Mouse (Mus musculus): Measurements from ENCODE around the gene Mtx2.

Mtx2 gene

DNA sequence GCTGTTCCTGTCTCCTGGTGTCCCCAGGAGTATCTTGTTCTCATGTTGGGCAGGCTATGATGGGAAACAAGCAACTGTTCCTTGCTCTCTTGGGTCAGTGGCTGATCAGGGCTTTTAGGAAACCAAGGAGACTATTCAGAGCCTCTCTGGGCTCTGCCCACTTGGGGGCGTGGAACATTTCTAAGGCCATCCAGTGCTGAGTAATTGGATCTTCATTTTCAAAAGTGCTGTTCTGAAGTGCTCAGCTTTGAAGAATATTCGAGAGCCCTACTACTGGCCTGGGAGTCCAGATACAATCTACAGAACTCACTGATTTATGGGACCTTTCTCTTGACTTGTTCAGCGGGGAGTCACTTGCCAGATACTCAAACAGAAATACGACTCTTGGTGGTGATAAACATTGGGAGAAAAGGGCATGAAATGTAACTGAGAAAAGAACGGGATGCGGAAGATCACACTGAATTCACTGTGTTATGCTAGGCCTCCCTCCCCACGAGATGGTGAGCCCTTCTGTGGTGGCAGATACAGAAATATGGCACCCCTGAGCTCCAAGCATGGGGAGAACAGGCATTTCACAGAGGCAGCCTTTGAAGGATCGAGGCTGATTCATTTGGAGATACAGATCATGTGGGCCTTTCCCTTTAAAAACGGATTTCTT lies 92.4 kb downstream of the Mtx2 start:
- DNase-seq (ENCODE audit: low spot score in 2 of 2), result peak in 1 of 2 experiments; percentile 6

DNA sequence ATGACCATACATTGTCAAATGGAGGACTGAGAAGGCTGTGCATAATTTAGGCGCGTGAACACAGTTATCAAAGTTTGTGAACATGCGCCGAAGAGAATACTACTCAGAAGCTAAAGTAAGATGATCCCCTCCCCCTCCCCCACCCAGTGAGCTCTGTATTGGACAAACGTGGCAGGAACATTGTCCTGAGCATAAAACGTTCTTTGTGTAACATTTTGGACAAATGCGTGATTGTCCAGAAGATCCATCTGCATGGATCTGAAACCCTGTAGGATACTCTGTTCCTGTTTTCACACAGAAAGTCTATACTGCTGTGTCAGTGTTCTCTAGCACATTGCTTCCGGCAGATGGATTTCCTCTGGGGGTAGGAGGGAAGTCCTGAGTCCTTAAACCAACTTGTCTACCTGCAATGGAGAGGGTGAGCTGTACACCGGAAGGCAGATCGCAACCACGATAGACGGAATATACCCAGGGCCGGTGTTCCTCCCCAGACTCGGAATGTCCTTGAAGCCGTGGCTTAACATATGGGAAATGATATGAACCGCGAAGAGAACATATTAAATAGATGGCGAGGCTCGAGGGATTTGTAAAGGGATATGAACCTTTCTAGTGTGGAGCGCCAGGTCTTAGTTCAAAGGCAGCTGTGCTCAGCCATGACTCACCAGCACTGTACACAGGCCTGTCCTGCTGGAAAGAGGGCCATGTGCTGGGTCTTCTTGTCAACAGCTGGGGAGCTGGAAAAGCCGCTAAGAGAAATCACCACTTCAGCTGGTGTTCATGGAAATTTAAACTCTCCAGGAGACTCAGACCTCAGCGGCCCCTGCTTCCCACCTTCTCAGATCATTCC lies 100.6 kb downstream of the Mtx2 start:
- DNase-seq (ENCODE audit: low spot score in 2 of 2), result no peak
